25 mouse cellular contexts compared by ENCODE assay signal in genomic region chr5:108647311-108647710, GRCm38 (mm10). TPM values are rescaled to one million over a fixed set of nuclear protein-coding genes. Genes with fewer than 3 reads are reported as not detected.
"Had no signal": no experiment of that assay in that cellular context is flagged by ENCODE, and none has a peak within 500 bp of the region (broad histone marks: within the 10 kb centered on the region; RNA-seq: fewer than 3 reads in every experiment).

No protein-coding gene starts in this region.

- H3K27me3 ChIP-seq: heart, embryonic 12.5 days; hindbrain, embryonic 12.5 days; intestine, embryonic 15.5 days; limb, embryonic 13.5 days; limb, embryonic 15.5 days; liver, embryonic 12.5 days had no signal

- H3K9me3 ChIP-seq: heart, embryonic 12.5 days; hindbrain, embryonic 10.5 days; hindbrain, embryonic 12.5 days; intestine, embryonic 15.5 days; limb, embryonic 13.5 days; limb, embryonic 15.5 days; liver, embryonic 12.5 days had no signal

- DNase-seq: gastrocnemius, adult 2 months; gastrocnemius, postnatal 10 days; gastrocnemius, postnatal 25 days; heart, adult 2 months; heart, postnatal 14 days; heart, postnatal 36 days; kidney, adult 18-20 months; kidney, adult 8-10 months; kidney, postnatal 10 days; kidney, postnatal 25 days; kidney, postnatal 4 days had no signal

- ATAC-seq: hindbrain, embryonic 16.5 days; inflammation-experienced regulatory T-cells, adult 6 months; intestine, embryonic 15.5 days; intestine, postnatal 0 days; liver, embryonic 12.5 days had no signal

- H3K27ac ChIP-seq: gastrocnemius, adult 2 months; heart, adult 2 months; hindbrain, embryonic 10.5 days; hindbrain, embryonic 12.5 days; hindbrain, embryonic 14.5 days; intestine, embryonic 15.5 days; layer of hippocampus, adult 2 months; limb, embryonic 13.5 days; limb, embryonic 15.5 days; liver, embryonic 12.5 days; liver, embryonic 14.5 days had no signal

- H3K9ac ChIP-seq: heart, embryonic 12.5 days; hindbrain, embryonic 12.5 days; hindbrain, embryonic 14.5 days; intestine, embryonic 15.5 days; limb, embryonic 13.5 days; limb, embryonic 15.5 days; liver, embryonic 12.5 days; liver, embryonic 14.5 days had no signal

- H3K4me1 ChIP-seq: hindbrain, embryonic 10.5 days; hindbrain, embryonic 12.5 days; intestine, embryonic 15.5 days; limb, embryonic 13.5 days; limb, embryonic 15.5 days had no signal

- H3K4me2 ChIP-seq: heart, embryonic 12.5 days; hindbrain, embryonic 12.5 days; hindbrain, embryonic 14.5 days; intestine, embryonic 15.5 days; limb, embryonic 13.5 days; limb, embryonic 15.5 days; liver, embryonic 12.5 days had no signal

- H3K4me3 ChIP-seq: gastrocnemius, adult 2 months; heart, adult 2 months; heart, embryonic 12.5 days; hindbrain, embryonic 10.5 days; hindbrain, embryonic 12.5 days; intestine, embryonic 15.5 days; layer of hippocampus, adult 2 months; left cerebral cortex, adult 2 months; limb, embryonic 13.5 days; limb, embryonic 15.5 days; liver, embryonic 12.5 days had no signal

RNA-seq across cellular contexts. Expression of gene Slc26a1, which starts 28.1 kb away (rescaled TPM):
- total RNA-seq: gastrocnemius, adult 2 months; gastrocnemius, postnatal 25 days; heart, adult 2 months; heart, postnatal 14 days; heart, postnatal 36 days had no signal
